Mouse (Mus musculus) CD8-positive naive resting alpha-beta T cell, adult 57 days (primary cell): ENCODE measurements around the gene Olfr427. TPM values are rescaled to one million over a fixed set of nuclear protein-coding genes. Genes with fewer than 3 reads are reported as not detected.

Experiments
- total RNA-seq: library from RNA; stranded (reverse); gene quantifications from one replicate; pipeline ENCODE4 v1.2.4, GENCODE M21; 2023

Olfr427 gene
- not detected for total RNA-seq

DNA sequence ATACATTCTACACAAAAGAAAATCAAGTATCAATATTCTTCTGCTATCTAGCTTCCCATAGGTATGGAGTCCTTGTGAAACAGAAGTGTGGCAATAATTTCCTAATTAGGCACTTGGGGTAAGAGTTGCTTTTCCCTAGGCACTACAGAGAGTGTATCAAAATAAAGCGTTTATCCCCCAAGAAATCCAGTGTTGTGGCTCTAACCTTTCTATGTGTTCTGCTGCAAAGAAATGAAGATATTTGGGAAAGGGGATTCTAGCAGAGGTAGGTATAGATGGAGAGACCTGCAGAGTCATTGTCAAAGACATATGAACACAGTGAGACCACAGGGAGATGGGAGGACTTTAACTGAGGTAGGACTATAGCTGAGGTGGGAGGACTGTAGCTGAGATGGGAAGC lies at the start of gene Olfr427:
Gene Olfr427, plus strand, starts transcription at position 301 of the 400 bp plus-strand sequence.

GRCm38 (mm10) chr1:174048893-174049292 lies 47.8 kb upstream of the Olfr427 start, which contains the start of gene Olfr432:
Olfr432 (plus strand) TSS chr1:174049205.

GRCm38 (mm10) chr1:174066305-174066704 lies 30.4 kb upstream of the Olfr427 start, which contains the start of gene Olfr430:
Olfr430 (plus strand) TSS chr1:174066605.

DNA sequence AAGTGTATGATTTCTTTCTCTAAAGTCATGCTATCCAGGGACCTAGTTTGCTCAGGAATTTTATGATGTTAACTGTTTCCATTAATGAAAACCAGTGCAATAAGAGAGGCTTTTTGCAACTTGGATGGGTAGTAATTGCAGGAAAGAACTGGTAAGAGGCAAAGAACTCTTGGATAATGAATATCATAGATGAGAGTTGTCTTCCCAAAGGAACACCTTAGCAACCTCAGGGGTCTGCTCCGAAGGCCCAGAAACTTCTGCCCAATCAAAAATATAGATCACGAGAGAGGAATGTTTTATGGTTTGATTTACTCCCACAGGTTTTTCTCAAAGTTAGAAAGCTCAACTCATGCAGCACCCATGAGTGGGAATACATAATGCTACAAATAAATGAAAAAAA lies 12.7 kb upstream of the Olfr427 start, which contains the start of gene Olfr429:
Gene Olfr429, plus strand, starts transcription at position 301 of the 400 bp plus-strand sequence.

DNA sequence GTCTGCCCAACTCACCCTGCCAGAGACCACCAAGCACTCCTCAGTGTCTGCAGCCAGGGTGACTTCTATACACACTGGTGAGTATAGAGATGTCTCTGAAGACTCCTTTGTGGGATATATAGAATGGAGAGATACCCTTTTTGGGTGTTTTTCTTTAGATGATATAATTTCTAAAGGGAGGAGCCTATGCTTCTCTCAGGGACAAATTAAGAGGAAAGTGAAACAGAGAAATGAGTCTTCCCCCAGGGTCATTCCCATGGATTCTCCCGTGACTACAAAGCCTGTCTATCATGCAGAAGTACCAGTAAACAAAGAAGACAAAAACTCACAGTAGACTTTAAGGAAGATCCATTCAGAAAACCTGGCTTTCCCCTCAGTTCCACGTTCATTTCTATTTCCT lies 24.4 kb downstream of the Olfr427 start, which contains the start of gene Olfr231:
Gene Olfr231, minus strand, starts transcription at position 101 of the 400 bp plus-strand sequence.

GRCm38 (mm10) chr1:174131217-174131616 lies 34.5 kb downstream of the Olfr427 start, which contains the start of gene Olfr424:
Olfr424 (plus strand) TSS chr1:174131517.

Other genes with a start within 250 kb of the Olfr427 start
- not detected for gene Ifi211, start 183.8 kb upstream of the Olfr427 start, total RNA-seq
- gene Mndal, start 154.4 kb upstream of the Olfr427 start, total RNA-seq, result 253 TPM
- 163 TPM for gene Ifi203, start 154.2 kb upstream of the Olfr427 start, total RNA-seq
- not detected for gene Ifi202b, start 114.1 kb upstream of the Olfr427 start, total RNA-seq
- 2.1 TPM for gene Ifi205, start 65.1 kb upstream of the Olfr427 start, total RNA-seq
- not detected for gene Olfr433, start 56.2 kb upstream of the Olfr427 start, total RNA-seq
- not detected for gene Olfr432, start 47.7 kb upstream of the Olfr427 start, total RNA-seq
- not detected for gene Olfr430, start 30.3 kb upstream of the Olfr427 start, total RNA-seq
- not detected for gene Olfr429, start 12.6 kb upstream of the Olfr427 start, total RNA-seq
- not detected for gene Olfr231, start 24.3 kb downstream of the Olfr427 start, total RNA-seq
- not detected for gene Olfr424, start 34.6 kb downstream of the Olfr427 start, total RNA-seq
- gene Olfr420, start 58.7 kb downstream of the Olfr427 start, total RNA-seq, result not detected
- 0.80 TPM for gene Spta1, start 75.9 kb downstream of the Olfr427 start, total RNA-seq
- gene Olfr419, start 155.2 kb downstream of the Olfr427 start, total RNA-seq, result not detected
- gene Mptx1, start 233.6 kb downstream of the Olfr427 start, total RNA-seq, result not detected